Mouse (Mus musculus) CH12.LX (cell line): ENCODE data around the gene Cdcp1. TPM values are rescaled to one million over a fixed set of nuclear protein-coding genes. Genes with fewer than 3 reads are reported as not detected.

Experiments used
- DNase-seq: peaks from one replicate; pipeline ENCODE4 v3.0.0-alpha.2; 2013; ENCODE audit errors: extremely low read depth
- H3K27ac ChIP-seq: 2 replicates; pipeline ENCODE4 v1.5.1; 2012; ENCODE audit warnings: low read depth, mild to moderate bottlenecking, control low read depth, moderate library complexity; ENCODE audit not compliant: insufficient read depth
- H3K27me3 ChIP-seq: replicated peaks from 2 replicates; pipeline ENCODE3; 2012; ENCODE audit warnings: inconsistent platforms
- H3K36me3 ChIP-seq, 2 experiments: replicated peaks in 1 of 2; 2 replicates each; pipeline versions ENCODE3 to v1.6.1; 2012; ENCODE audit warnings: inconsistent platforms in 1 of 2, low read length in 1 of 2, mild to moderate bottlenecking in 1 of 2, mixed read lengths in 1 of 2, moderate library complexity in 1 of 2; ENCODE audit not compliant: control insufficient read depth in 1 of 2, insufficient read depth in 1 of 2
- H3K4me1 ChIP-seq, 2 experiments: 2 replicates each; pipeline ENCODE4 v1.6.1; 2012; ENCODE audit warnings: inconsistent platforms in 1 of 2, moderate library complexity in 1 of 2; ENCODE audit not compliant: insufficient read depth in 2 of 2, control insufficient read depth in 1 of 2
- H3K4me2 ChIP-seq: 2 replicates; pipeline ENCODE4 v1.6.1; 2012; ENCODE audit warnings: low read depth, mild to moderate bottlenecking, control low read depth; ENCODE audit not compliant: poor library complexity, insufficient read depth, severe bottlenecking
- H3K4me3 ChIP-seq, 3 experiments: fragments of 150-350 bp in 1 of 3; sonication (generic) in 1 of 3; replicated peaks in 1 of 3; 2 replicates each; pipeline versions ENCODE3 to v1.5.1; 2011 to 2012; ENCODE audit warnings: low read depth in 2 of 3, low read length in 2 of 3, mild to moderate bottlenecking in 2 of 3, moderate library complexity in 2 of 3, control low read depth in 1 of 3, improper control_type of control experiment in 1 of 3, inconsistent platforms in 1 of 3, mixed read lengths in 1 of 3; ENCODE audit not compliant: poor library complexity in 1 of 3
- H3K79me2 ChIP-seq: replicated peaks from 2 replicates; pipeline ENCODE4 v1.6.1; 2012; ENCODE audit warnings: mild to moderate bottlenecking, moderate library complexity; ENCODE audit not compliant: control insufficient read depth, poor library complexity, insufficient read depth, severe bottlenecking; ENCODE audit errors: extremely low read depth
- H3K9ac ChIP-seq: 2 replicates; pipeline ENCODE4 v1.6.1; 2012; ENCODE audit warnings: low read depth, mild to moderate bottlenecking, control low read depth, moderate library complexity; ENCODE audit not compliant: insufficient read depth
- H3K9me3 ChIP-seq: replicated peaks from 2 replicates; pipeline ENCODE3; 2012; ENCODE audit warnings: low read length, inconsistent platforms, mixed read lengths
- CHD1 ChIP-seq: IDR thresholded peaks from 2 replicates; pipeline ENCODE4 v1.6.1; 2012; ENCODE audit warnings: low read depth, low read length, improper control_type of control experiment, inconsistent platforms
- CHD2 ChIP-seq: IDR thresholded peaks from 2 replicates; pipeline ENCODE4 v1.6.1; 2011; ENCODE audit warnings: low read length, improper control_type of control experiment
- CTCF ChIP-seq, 2 experiments: IDR thresholded peaks in 1 of 2; conservative IDR thresholded peaks in 1 of 2; 2 replicates each; pipeline ENCODE4 v1.5.1; 2011 to 2012; ENCODE audit warnings: low read depth in 2 of 2, low read length in 2 of 2, improper control_type of control experiment in 1 of 2, inconsistent platforms in 1 of 2, mild to moderate bottlenecking in 1 of 2, moderate library complexity in 1 of 2
- E2F4 ChIP-seq: IDR thresholded peaks from 2 replicates; pipeline ENCODE4 v1.6.1; 2011; ENCODE audit warnings: low read depth, low read length, improper control_type of control experiment; ENCODE audit not compliant: insufficient replicate concordance
- GABPA ChIP-seq: IDR thresholded peaks from 2 replicates; pipeline ENCODE4 v1.6.1; 2012; ENCODE audit warnings: low read depth, low read length, improper control_type of control experiment, inconsistent platforms; ENCODE audit not compliant: insufficient replicate concordance
- HCFC1 ChIP-seq: IDR thresholded peaks from 2 replicates; pipeline ENCODE4 v1.6.1; 2012; ENCODE audit warnings: low read depth, mild to moderate bottlenecking, inconsistent platforms, low read length, improper control_type of control experiment
- IRF4 ChIP-seq: IDR thresholded peaks from 2 replicates; pipeline ENCODE4 v1.6.1; 2014; ENCODE audit warnings: low read depth, mild to moderate bottlenecking, inconsistent platforms, low read length, improper control_type of control experiment
- JUN ChIP-seq: IDR thresholded peaks from 2 replicates; pipeline ENCODE4 v1.6.1; 2011; ENCODE audit warnings: low read depth, mild to moderate bottlenecking, low read length, improper control_type of control experiment, moderate library complexity; ENCODE audit not compliant: insufficient read depth
- JUND ChIP-seq: conservative IDR thresholded peaks from 2 replicates; pipeline ENCODE4 v1.6.1; 2011; ENCODE audit warnings: low read depth, low read length, improper control_type of control experiment
- KAT2A ChIP-seq: IDR thresholded peaks from 2 replicates; pipeline ENCODE4 v1.6.1; 2012; ENCODE audit warnings: low read length, improper control_type of control experiment, inconsistent platforms; ENCODE audit not compliant: insufficient replicate concordance
- MAZ ChIP-seq: IDR thresholded peaks from 2 replicates; pipeline ENCODE4 v1.6.1; 2012; ENCODE audit warnings: low read depth, mild to moderate bottlenecking, inconsistent platforms, low read length, improper control_type of control experiment, moderate library complexity
- MEF2A ChIP-seq: IDR thresholded peaks from 2 replicates; pipeline ENCODE4 v1.6.1; 2014; ENCODE audit warnings: low read depth, mild to moderate bottlenecking, inconsistent platforms, low read length, improper control_type of control experiment, borderline replicate concordance
- MYC ChIP-seq: IDR thresholded peaks from 2 replicates; pipeline ENCODE4 v1.6.1; 2011; ENCODE audit warnings: low read depth, mild to moderate bottlenecking, improper control_type of control experiment, low read length
- POLR2AphosphoS2 ChIP-seq: IDR thresholded peaks from 2 replicates; pipeline ENCODE4 v1.6.1; 2011; ENCODE audit warnings: low read depth, low read length, improper control_type of control experiment
- RAD21 ChIP-seq: IDR thresholded peaks from 2 replicates; pipeline ENCODE4 v1.6.1; 2011; ENCODE audit warnings: low read depth, mild to moderate bottlenecking, low read length, improper control_type of control experiment, moderate library complexity
- SMC3 ChIP-seq: IDR thresholded peaks from 2 replicates; pipeline ENCODE4 v1.6.1; 2011; ENCODE audit warnings: low read depth, low read length, improper control_type of control experiment
- UBTF ChIP-seq: IDR thresholded peaks from 2 replicates; pipeline ENCODE4 v1.6.1; 2012; ENCODE audit warnings: low read depth, mild to moderate bottlenecking, inconsistent platforms, low read length, improper control_type of control experiment, moderate library complexity
- USF1 ChIP-seq: IDR thresholded peaks from 2 replicates; pipeline ENCODE4 v1.6.1; 2014; ENCODE audit warnings: low read depth, mild to moderate bottlenecking, inconsistent platforms, low read length, improper control_type of control experiment
- USF2 ChIP-seq: conservative IDR thresholded peaks from 2 replicates; pipeline ENCODE4 v1.6.1; 2011; ENCODE audit warnings: low read depth, low read length, improper control_type of control experiment
- ZC3H11A ChIP-seq: IDR thresholded peaks from 2 replicates; pipeline ENCODE4 v1.6.1; 2012; ENCODE audit warnings: low read depth, mild to moderate bottlenecking, inconsistent platforms, low read length, improper control_type of control experiment
- ZMIZ1 ChIP-seq: IDR thresholded peaks from 2 replicates; pipeline ENCODE4 v1.6.1; 2012; ENCODE audit warnings: low read depth, mild to moderate bottlenecking, inconsistent platforms, low read length, improper control_type of control experiment
- dilution Hi-C: fragments of 300-500 bp; cut with MboI; formaldehyde crosslinking; loops from 2 replicates; pipeline ENCODE4 v1.14.3; 2020; ENCODE audit warnings: low sequenced_read_pairs; ENCODE audit not compliant: extremely low pct_unique_long_range_greater_than_20kb, extremely low pct_ligation_motif_present
- in situ Hi-C: fragments of 300-500 bp; cut with MboI; formaldehyde crosslinking; loops from 3 replicates; pipeline ENCODE4 v1.14.3; 2019; ENCODE audit warnings: low sequenced_read_pairs, low pct_ligation_motif_present, low pct_unique_long_range_greater_than_20kb, mixed read lengths
- polyA plus RNA-seq: library from polyadenylated mRNA; unstranded; fragments of >175 nt; gene quantifications from 2 replicates; pipeline ENCODE4 v1.2.1, GENCODE M21; 2012; ENCODE audit warnings: low read depth; ENCODE audit not compliant: insufficient read length
- total RNA-seq, 2 experiments: library from RNA; depleted of rRNA; stranded (reverse); fragments of 300-350 nt in 1 of 2; fragments of >200 nt in 1 of 2; gene quantifications; 2 replicates each; pipeline ENCODE4 v1.2.3; 2012 to 2014

The Cdcp1 gene
- total and polyA plus RNA-seq, 3 experiments, result 3.1 to 5.9 (median 3.6) TPM

- no peaks in the 10 kb centered on the region for H3K36me3 ChIP-seq
- H3K9me3 ChIP-seq, result no peaks in the 10 kb centered on the region
- no peak within 1 kb of the TSS for H3K4me2 ChIP-seq
- no peak within 1 kb of the TSS for H3K9ac ChIP-seq
- TF ChIP-seq CHD1 (no peak), USF2 (no peak), MEF2A (no peak), IRF4 (no peak), SMC3 (no peak), RAD21 (no peak), HCFC1 (no peak), MYC (no peak)
- in situ Hi-C loops, result loop anchor here (10.0 kb wide), 1 partner anchor 304 kb away; no protein-coding TSS in a partner anchor
- dilution Hi-C loops, result no loop called here
- no peaks in the 10 kb centered on the region for H3K79me2 ChIP-seq
- no peak within 1 kb of the TSS for H3K27ac ChIP-seq
- no peaks in the 10 kb centered on the region for H3K27me3 ChIP-seq
- H3K4me3 ChIP-seq, result no peak within 1 kb of the TSS
- 0 out of 4 replicates have a peak, but pooled peaks cover 0 to 5% of the 10 kb centered on the region in 2 experiments for H3K4me1 ChIP-seq
- DNase-seq, result no peak
Measured at GRCm38 (mm10) chr9:123150241-123151020, 65.4 kb downstream of the Cdcp1 start, which contains the start of gene Clec3b. Gene Clec3b (plus strand): TSS chr9:123150946.

GRCm38 (mm10) chr9:123148430-123148829 is 67.4 kb downstream of the Cdcp1 start:
- no peak for DNase-seq
- H3K27me3 ChIP-seq, result no peaks in the 10 kb centered on the region
- peaks cover 0 to 7% of the 10 kb centered on the region in 2 experiments for H3K36me3 ChIP-seq
- TF ChIP-seq UBTF (no peak), USF2 (no peak), KAT2A (no peak), ZMIZ1 (no peak), GABPA (no peak), ZC3H11A (no peak), E2F4 (no peak), MEF2A (no peak), CTCF (conservative IDR thresholded peaks at IDR 0.05 in 1 of 2, IDR thresholded peaks at IDR 0.05 in 1 of 2; ENCODE audit: low read depth in 2 of 2, low read length in 2 of 2) (no peak), JUN (no peak), USF1 (no peak), POLR2AphosphoS2 (no peak), MAZ (no peak), CHD2 (no peak), HCFC1 (no peak), JUND (no peak)
- H3K79me2 ChIP-seq, result no peaks in the 10 kb centered on the region
- H3K4me2 ChIP-seq, result no peak overlapping the region
- dilution Hi-C loops, result no loop called here
- no peak overlapping the region for H3K9ac ChIP-seq
- no peak overlapping the region for H3K4me3 ChIP-seq
- 0 out of 4 replicates have a peak, but pooled peaks cover 0 to 5% of the 10 kb centered on the region in 2 experiments for H3K4me1 ChIP-seq
- in situ Hi-C loops, result no loop called here
- no peaks in the 10 kb centered on the region for H3K9me3 ChIP-seq
- no peak overlapping the region for H3K27ac ChIP-seq
